ENCODE assay signal across 23 mouse cellular contexts in genomic region chrX:169723511-169723910, GRCm38 (mm10). TPM values are rescaled to one million over a fixed set of nuclear protein-coding genes. Genes with fewer than 3 reads are reported as not detected.
DNase-seq lines count a peak whose midpoint lies in the region; ATAC-seq lines count a peak whose summit lies in the region.
"Had no signal": no experiment of that assay in that cellular context is flagged by ENCODE, and none has a peak within 500 bp of the region (broad histone marks: within the 10 kb centered on the region; RNA-seq: fewer than 3 reads in every experiment).

No protein-coding gene starts in this region.

- no peak overlapping the region for H3K9ac ChIP-seq in heart, embryonic 11.5 days (ENCODE audit: low read depth, low read length)
- H3K9ac ChIP-seq in kidney, embryonic 16.5 days (replicated peaks; ENCODE audit: low read length) = no peak overlapping the region
- H3K9ac ChIP-seq: heart, embryonic 15.5 days; hindbrain, embryonic 13.5 days had no signal

- no peak for ATAC-seq in heart, embryonic 11.5 days (replicated peaks; ENCODE audit: insufficient number of reproducible peaks, low FRiP score, low TSS enrichment)
- no peak for ATAC-seq in kidney, embryonic 16.5 days (ENCODE audit: low FRiP score, low TSS enrichment)
- ATAC-seq: CD4-positive, CD25-positive, alpha-beta regulatory T cell, adult 4 months; forebrain, embryonic 14.5 days; hindbrain, postnatal 0 days had no signal

- H3K36me3 ChIP-seq in heart, embryonic 11.5 days (ENCODE audit: control insufficient read depth, insufficient read depth, low read length) = no peaks in the 10 kb centered on the region
- no peaks in the 10 kb centered on the region for H3K36me3 ChIP-seq in kidney, embryonic 16.5 days (ENCODE audit: insufficient read depth, low read length)
- H3K36me3 ChIP-seq: embryonic facial prominence, embryonic 10.5 days; G1E; heart, embryonic 15.5 days; hindbrain, embryonic 13.5 days had no signal

- no peaks in the 10 kb centered on the region for H3K27me3 ChIP-seq in heart, embryonic 11.5 days (ENCODE audit: control insufficient read depth, insufficient read depth, low read length)
- peaks cover 5% of the 10 kb centered on the region; the same call in 1 of the 2 replicates for H3K27me3 ChIP-seq in kidney, embryonic 16.5 days (ENCODE audit: insufficient read depth, low read length)
- H3K27me3 ChIP-seq: heart, embryonic 15.5 days had no signal

- peak; percentile 10 for DNase-seq in adrenal gland, postnatal 10 days
- DNase-seq in adrenal gland, postnatal 4 days (ENCODE audit: low spot score in 2 of 2) = no peak
- DNase-seq in heart, adult 8-10 months (ENCODE audit: low spot score) = peak; percentile 12
- peak; percentile 16 for DNase-seq in urinary bladder, postnatal 14 days (ENCODE audit: low spot score)
- DNase-seq in urinary bladder, postnatal 25 days (ENCODE audit: low spot score) = no peak
- no peak for DNase-seq in left cerebral cortex, postnatal 10 days (ENCODE audit: extremely low spot score in 1 of 2, low spot score in 2 of 2)
- DNase-seq: adrenal gland, postnatal 14 days; B cell, adult 2 months; cerebellum, adult 2 months; cerebellum, postnatal 10 days; kidney, adult 11 months had no signal

- no peaks in the 10 kb centered on the region for H3K9me3 ChIP-seq in heart, embryonic 11.5 days (replicated peaks; ENCODE audit: control insufficient read depth, low read length)
- H3K9me3 ChIP-seq in kidney, embryonic 16.5 days (ENCODE audit: low read length) = no peaks in the 10 kb centered on the region
- H3K9me3 ChIP-seq: embryonic facial prominence, embryonic 10.5 days; G1E; heart, embryonic 15.5 days; hindbrain, embryonic 13.5 days had no signal

- H3K4me2 ChIP-seq in heart, embryonic 11.5 days = no peak overlapping the region
- H3K4me2 ChIP-seq in kidney, embryonic 16.5 days (replicated peaks; ENCODE audit: low read depth, low read length) = no peak overlapping the region
- H3K4me2 ChIP-seq: heart, embryonic 15.5 days; hindbrain, embryonic 13.5 days had no signal

- H3K27ac ChIP-seq in heart, embryonic 11.5 days (ENCODE audit: low read depth, low read length) = no peak overlapping the region
- H3K27ac ChIP-seq in kidney, embryonic 16.5 days (ENCODE audit: low read length) = no peak overlapping the region
- H3K27ac ChIP-seq: embryonic facial prominence, embryonic 10.5 days; heart, adult 2 months; heart, embryonic 15.5 days; hindbrain, embryonic 13.5 days; hindbrain, postnatal 0 days had no signal

- intact Hi-C loops in left cerebral cortex, postnatal 10 days (cut with DNase I) = no loop called here

- H3K4me3 ChIP-seq in heart, embryonic 11.5 days (ENCODE audit: low read depth, low read length) = no peak overlapping the region
- no peak overlapping the region for H3K4me3 ChIP-seq in kidney, embryonic 16.5 days (ENCODE audit: low read length)
- H3K4me3 ChIP-seq: embryonic facial prominence, embryonic 10.5 days; heart, adult 2 months; heart, embryonic 15.5 days; hindbrain, embryonic 13.5 days had no signal

- WGBS in heart, embryonic 11.5 days (ENCODE audit: insufficient replicate concordance) = 81% methylated on average over 1 of the region's 1 CpGs
- WGBS in kidney, embryonic 16.5 days = 87% methylated on average over 1 of the region's 1 CpGs

- no peaks in the 10 kb centered on the region for H3K4me1 ChIP-seq in heart, embryonic 11.5 days (ENCODE audit: control insufficient read depth, insufficient read depth, low read length)
- no peaks in the 10 kb centered on the region for H3K4me1 ChIP-seq in kidney, embryonic 16.5 days (ENCODE audit: insufficient read depth, low read length)
- H3K4me1 ChIP-seq: embryonic facial prominence, embryonic 10.5 days; heart, embryonic 15.5 days; hindbrain, embryonic 13.5 days had no signal

RNA-seq across cellular contexts. Expression of gene Mid1, which starts 38.5 kb away (rescaled TPM):
- total RNA-seq in adrenal gland, postnatal 10 days (2021) = 10 to 100 TPM; 15.1 to 21.5 TPM
- total RNA-seq in adrenal gland, postnatal 4 days (2021) = 10 to 100 TPM; 22.7 to 35.3 TPM
- 1 to 10 TPM; 2.7 to 4.7 (median 3.4) TPM for total RNA-seq in heart, adult 8-10 months (2022)
- polyA plus RNA-seq in heart, embryonic 11.5 days (2014; fragmentation: Nextera tagmentation; extraction: Ambion mirVana) = 8.7 and 10.0 TPM in 2 replicates
- polyA plus RNA-seq in kidney, embryonic 16.5 days (2015; fragmentation: Nextera tagmentation; extraction: Ambion mirVana) = 6.9 and 9.8 TPM in 2 replicates
- total RNA-seq in left cerebral cortex, postnatal 10 days (2021) = 10 to 100 TPM; 20.2 to 21.3 TPM

RNA-seq across cellular contexts. Expression of gene 4933400A11Rik, which starts 55.9 kb away (rescaled TPM):
- total RNA-seq in adrenal gland, postnatal 10 days (2021) = not detected
- not detected for total RNA-seq in adrenal gland, postnatal 4 days (2021)
- total RNA-seq in heart, adult 8-10 months (2022) = not detected
- polyA plus RNA-seq in heart, embryonic 11.5 days (2014; fragmentation: Nextera tagmentation; extraction: Ambion mirVana) = 0.13 and 0.30 TPM in 2 replicates
- not detected in 2 replicates for polyA plus RNA-seq in kidney, embryonic 16.5 days (2015; fragmentation: Nextera tagmentation; extraction: Ambion mirVana)
- not detected for total RNA-seq in left cerebral cortex, postnatal 10 days (2021)
- total RNA-seq: adrenal gland, postnatal 14 days; G1E; gastrocnemius, postnatal 36 days; heart, adult 2 months; hematopoietic stem cell, adult 5-6 weeks; hindbrain, postnatal 0 days had no signal
- polyA plus RNA-seq: CD4-positive, CD25-positive, alpha-beta regulatory T cell, adult 4 months; cerebellum, adult 2 months; forebrain, embryonic 14.5 days; G1E; heart, adult 2 months; hindbrain, embryonic 13.5 days; hindbrain, postnatal 0 days had no signal

Comparison
In these comparisons a context has a peak if more than half of its experiments do, and no peak if none do; other contexts are left out.
1. DNase-seq: peak in adrenal gland, postnatal 10 days (single experiment), heart, adult 8-10 months (single experiment) and urinary bladder, postnatal 14 days (single experiment); none in adrenal gland, postnatal 4 days (0 of 2), urinary bladder, postnatal 25 days (single experiment) and left cerebral cortex, postnatal 10 days (0 of 2).